Mouse (Mus musculus): ENCODE data around the gene Spata1.
A peak's percentile ranks its signal among the peaks of the same experiment; 100 is the strongest.

The Spata1 gene

GRCm38 (mm10) chr3:146499431-146500002 is at the start of gene Spata1, which contains the start of gene Gng5:
Spata1 (minus strand) TSS chr3:146499753.
Gng5 (plus strand) TSS chr3:146499807.
- DNase-seq (ENCODE audit: low spot score in 2 of 2) = peak; percentile 80 to 88

- no peak for DNase-seq (ENCODE audit: low spot score in 2 of 2)
These were observed 44.1 kb upstream of the Spata1 start for GRCm38 (mm10) chr3:146543632-146544031.

GRCm38 (mm10) chr3:146540521-146541273 is 41.1 kb upstream of the Spata1 start:
- DNase-seq (ENCODE audit: low spot score in 2 of 2) = no peak

- no peak for DNase-seq (ENCODE audit: low spot score in 2 of 2)
These were observed 35.4 kb upstream of the Spata1 start for GRCm38 (mm10) chr3:146534986-146535385.

GRCm38 (mm10) chr3:146528335-146528734 is 28.8 kb upstream of the Spata1 start:
- no peak for DNase-seq (ENCODE audit: low spot score in 2 of 2)

- DNase-seq (ENCODE audit: low spot score in 2 of 2) = no peak
These were observed 22.1 kb upstream of the Spata1 start for GRCm38 (mm10) chr3:146521652-146522020.

- DNase-seq (ENCODE audit: low spot score in 2 of 2) = peak; percentile 80 to 90
These were observed 21.5 kb upstream of the Spata1 start, which contains the start of gene Rpf1 for GRCm38 (mm10) chr3:146520798-146521651. Rpf1 (minus strand) TSS chr3:146521429.

- no peak for DNase-seq (ENCODE audit: low spot score in 2 of 2)
These were observed 20.8 kb upstream of the Spata1 start for GRCm38 (mm10) chr3:146520226-146520797.

- no peak for DNase-seq (ENCODE audit: low spot score in 2 of 2)
These were observed 7.2 kb upstream of the Spata1 start for GRCm38 (mm10) chr3:146506711-146507110.

- no peak for DNase-seq (ENCODE audit: low spot score in 2 of 2)
These were observed 2.1 kb upstream of the Spata1 start for GRCm38 (mm10) chr3:146501601-146502123.

- no peak for DNase-seq (ENCODE audit: low spot score in 2 of 2)
These were observed 1.3 kb upstream of the Spata1 start for GRCm38 (mm10) chr3:146500810-146501201.

- DNase-seq (ENCODE audit: low spot score in 2 of 2) = peak; percentile 41 to 48
These were observed 653 bp upstream of the Spata1 start for GRCm38 (mm10) chr3:146500003-146500809.

- no peak for DNase-seq (ENCODE audit: low spot score in 2 of 2)
These were observed 564 bp downstream of the Spata1 start for GRCm38 (mm10) chr3:146498989-146499388.

GRCm38 (mm10) chr3:146494941-146495340 is 4.6 kb downstream of the Spata1 start:
- no peak for DNase-seq (ENCODE audit: low spot score in 2 of 2)

- no peak for DNase-seq (ENCODE audit: low spot score in 2 of 2)
These were observed 13.1 kb downstream of the Spata1 start for GRCm38 (mm10) chr3:146486464-146486863.

- DNase-seq (ENCODE audit: low spot score in 2 of 2) = no peak
These were observed 17.5 kb downstream of the Spata1 start for GRCm38 (mm10) chr3:146482044-146482443.

- DNase-seq (ENCODE audit: low spot score in 2 of 2) = no peak
These were observed 25.1 kb downstream of the Spata1 start for GRCm38 (mm10) chr3:146474428-146474827.

GRCm38 (mm10) chr3:146473741-146474140 is 25.8 kb downstream of the Spata1 start:
- no peak for DNase-seq (ENCODE audit: low spot score in 2 of 2)

GRCm38 (mm10) chr3:146472657-146473056 is 26.9 kb downstream of the Spata1 start:
- no peak for DNase-seq (ENCODE audit: low spot score in 2 of 2)

GRCm38 (mm10) chr3:146469226-146469625 is 30.3 kb downstream of the Spata1 start:
- no peak for DNase-seq (ENCODE audit: low spot score in 2 of 2)

- DNase-seq (ENCODE audit: low spot score in 2 of 2) = no peak
These were observed 36.6 kb downstream of the Spata1 start for GRCm38 (mm10) chr3:146462939-146463338.
